Mouse (Mus musculus) brain, adult 2 months (tissue): ENCODE measurements around the gene Agl.
A peak's percentile ranks its signal among the peaks of the same experiment; 100 is the strongest.
"Not testable (repeated sequence)": the region's sequence is repeated elsewhere in the genome, so short reads cannot be mapped to it uniquely, and the experiment has no call there.

Experiments
- DNase-seq: peaks from one replicate; pipeline ENCODE4 v3.0.0; 2011; ENCODE audit warnings: low read depth, low spot score

Agl gene

DNA sequence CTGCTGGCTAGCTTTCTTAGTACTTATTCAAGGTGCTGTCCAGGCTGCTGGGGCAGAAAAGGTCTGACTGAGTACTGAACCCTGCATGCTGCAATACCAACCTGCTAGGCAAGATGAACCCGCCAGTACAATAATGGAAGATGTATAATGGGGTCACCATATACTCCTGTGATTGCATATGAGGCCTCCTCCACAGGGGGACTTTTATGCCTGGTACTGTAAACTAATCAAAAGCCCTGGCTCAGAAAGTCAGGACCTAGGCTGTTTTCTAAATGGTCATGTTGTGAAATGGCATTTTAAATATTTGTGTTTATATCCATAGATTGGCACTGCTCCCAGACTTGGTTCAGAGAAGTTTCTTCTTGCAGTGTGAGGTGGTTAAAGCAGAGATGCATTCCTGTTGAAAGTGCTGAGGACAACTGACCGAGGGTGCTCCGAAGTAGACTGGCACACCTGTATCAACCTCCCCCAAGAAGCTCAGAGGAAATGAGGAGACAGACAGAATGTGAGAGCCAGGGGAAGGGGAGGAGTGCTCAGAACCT, 8.8 kb upstream of the Agl start:
- DNase-seq = no peak

DNA sequence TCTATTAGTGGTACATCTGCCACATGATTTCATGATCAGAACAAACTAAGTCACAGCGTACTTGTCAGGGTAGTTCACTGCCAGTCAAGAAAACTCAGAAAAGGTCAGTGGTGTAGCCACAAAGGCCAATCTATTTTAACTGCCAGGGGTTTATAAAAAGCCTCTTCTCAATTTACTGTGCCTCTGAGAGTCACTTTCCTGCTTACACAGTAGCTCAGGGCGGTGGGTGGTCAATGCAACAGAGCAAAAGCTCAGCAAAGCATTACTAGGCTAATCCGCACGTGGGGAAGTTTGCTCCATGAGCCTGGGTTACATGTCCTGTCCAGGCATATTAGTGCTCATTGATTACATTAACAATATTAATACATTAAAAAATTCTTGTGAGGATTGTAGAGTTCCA, 8.0 kb upstream of the Agl start:
- no peak for DNase-seq

GRCm38 (mm10) chr3:116815305-116815797, 7.4 kb upstream of the Agl start:
- no peak for DNase-seq

GRCm38 (mm10) chr3:116812946-116813345, 5.0 kb upstream of the Agl start:
- DNase-seq = no peak

DNA sequence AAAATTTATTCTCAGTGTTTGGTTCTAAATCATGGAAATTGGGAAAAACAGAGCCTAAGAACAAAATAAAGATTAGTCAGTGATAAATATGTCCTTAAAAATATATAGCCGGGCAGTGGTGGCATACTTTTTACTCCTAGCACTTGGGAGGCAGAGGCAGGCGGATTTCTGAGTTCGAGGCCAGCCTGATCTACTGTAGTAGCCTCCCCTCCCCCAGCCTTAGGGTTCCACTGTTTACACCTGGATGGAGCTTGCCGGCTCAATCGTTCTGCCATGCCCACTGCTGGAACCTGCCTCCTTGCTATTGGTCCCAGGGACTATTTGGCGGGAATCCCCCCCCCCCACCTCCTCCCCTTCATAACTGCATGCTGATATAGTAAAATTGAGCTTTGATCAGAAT, 2.4 kb upstream of the Agl start:
- not testable (repeated sequence) for DNase-seq

DNA sequence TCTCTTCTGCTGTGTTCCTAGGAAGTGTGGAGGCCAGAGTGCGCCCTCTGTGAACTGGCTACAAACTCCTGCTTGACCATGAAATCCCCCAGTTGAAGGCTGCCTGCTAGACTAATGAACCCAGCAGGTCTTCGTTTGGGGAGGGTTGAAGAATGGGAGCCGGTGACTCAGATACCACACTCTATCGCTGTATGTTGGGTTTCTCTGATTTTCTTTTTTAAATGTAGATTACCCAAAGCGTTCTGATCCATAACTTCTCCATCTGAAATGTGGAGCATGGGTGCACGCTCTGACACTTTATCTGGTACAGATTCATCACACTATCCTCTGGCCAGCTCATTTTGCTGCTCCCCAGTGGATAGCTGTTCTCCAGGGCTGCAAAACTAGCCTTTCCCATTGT, 1.3 kb upstream of the Agl start:
- no peak for DNase-seq

DNA sequence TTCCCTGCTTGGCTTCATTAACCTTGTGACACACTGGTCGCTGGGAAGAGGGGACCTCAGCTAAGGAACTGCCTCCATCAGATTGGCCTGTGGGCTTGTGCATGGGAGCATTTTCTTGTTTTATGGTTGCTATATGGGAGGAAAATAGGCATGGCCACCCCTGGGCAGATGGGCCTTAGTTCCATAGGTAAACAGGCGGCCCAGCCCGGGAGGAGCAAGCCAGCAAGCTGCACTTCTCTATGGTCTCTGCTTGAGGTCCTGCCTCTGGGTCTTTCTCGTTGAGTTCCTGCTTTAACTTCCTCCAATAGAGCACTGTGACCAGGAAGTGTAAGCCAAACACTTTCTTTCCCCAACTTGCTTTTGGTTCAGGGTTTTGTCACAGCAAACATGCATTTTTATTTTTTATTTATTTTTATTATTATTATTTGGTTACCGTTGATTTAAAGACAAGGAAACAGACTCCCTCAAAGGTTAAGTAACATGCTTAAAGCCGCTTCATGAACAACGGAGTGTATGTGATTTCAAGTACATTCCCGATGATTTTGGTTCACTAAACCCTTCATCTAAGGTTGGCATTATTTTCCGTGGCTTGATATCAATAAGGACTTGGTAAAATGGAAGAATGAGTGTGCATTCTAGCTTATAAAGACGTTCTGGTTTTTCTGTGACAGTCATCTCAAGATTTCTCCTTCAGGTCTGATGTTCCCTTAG, 696 bp upstream of the Agl start:
- peak; percentile 24 for DNase-seq

DNA sequence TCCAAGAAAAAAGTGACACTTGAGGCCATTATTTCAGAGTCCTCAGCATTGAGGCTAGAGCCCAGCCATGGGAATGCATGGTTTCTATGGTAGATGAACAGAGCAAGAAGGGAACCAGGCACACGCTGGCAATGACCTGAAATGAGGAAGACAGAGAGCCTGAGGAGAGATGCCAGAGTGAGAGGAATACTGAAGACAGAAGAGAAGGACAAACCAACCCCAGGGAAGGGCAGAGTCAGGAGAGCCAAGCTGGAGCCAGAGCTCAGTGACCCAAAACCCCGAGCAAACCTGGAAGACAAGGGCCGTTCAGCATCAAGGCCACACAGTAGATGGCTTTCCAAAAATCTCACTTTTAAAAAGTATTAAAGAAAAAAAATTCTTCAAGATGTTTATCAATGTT, 2.1 kb downstream of the Agl start:
- no peak for DNase-seq

GRCm38 (mm10) chr3:116804746-116805285, 3.1 kb downstream of the Agl start:
- peak; percentile 8 for DNase-seq

DNA sequence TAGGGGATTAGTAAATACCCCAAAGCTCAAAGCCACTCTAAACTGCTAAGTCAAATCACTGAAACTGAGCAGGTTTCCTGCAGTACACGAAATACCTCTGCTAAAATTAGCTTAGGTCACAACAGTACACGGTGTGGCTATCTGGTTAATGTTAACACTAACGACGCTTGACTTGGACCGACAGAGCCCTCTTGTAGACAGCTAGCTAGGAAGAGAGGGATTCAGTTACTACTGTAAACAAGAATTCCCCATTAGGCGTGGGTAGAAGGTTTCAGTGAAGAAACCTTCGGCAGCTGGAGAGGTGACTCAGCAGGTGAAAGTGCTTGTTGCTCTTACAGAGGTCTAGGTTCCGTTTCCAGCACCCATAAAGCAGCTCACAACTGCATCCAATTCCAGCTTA, 6.2 kb downstream of the Agl start:
- no peak for DNase-seq

DNA sequence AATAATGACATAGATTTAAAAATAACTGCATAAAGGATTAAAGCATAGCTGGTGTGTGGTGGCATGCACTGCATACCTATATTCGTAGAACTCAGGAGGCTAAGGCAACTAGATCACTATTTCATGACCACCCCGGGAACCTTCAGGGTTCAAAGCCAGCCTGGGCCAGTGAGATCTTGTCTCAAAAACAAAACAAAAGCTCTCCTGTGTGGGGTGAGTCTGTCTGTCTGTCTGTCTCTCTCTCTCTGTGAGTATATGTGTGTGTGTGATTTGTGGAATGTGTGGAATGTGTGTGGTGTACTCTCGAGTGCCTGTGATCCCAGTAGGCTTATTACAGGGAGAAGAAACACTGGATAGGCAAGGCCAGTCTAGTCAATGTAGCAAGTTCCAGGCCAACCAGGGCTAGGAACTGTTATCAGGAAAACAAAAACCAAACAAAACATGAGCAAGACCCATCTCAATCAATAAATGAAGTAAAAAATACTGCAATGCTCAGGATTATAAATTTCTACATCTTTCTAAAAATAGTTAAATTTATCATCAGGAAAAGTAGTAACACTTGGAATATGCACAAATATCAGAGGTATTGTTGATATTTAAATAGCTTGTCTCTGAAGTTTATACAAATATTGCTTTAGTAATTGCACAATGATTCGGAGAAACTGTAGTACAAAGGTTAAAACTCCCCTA, 9.0 kb downstream of the Agl start:
- DNase-seq = no peak

GRCm38 (mm10) chr3:116788851-116789250, 19.1 kb downstream of the Agl start:
- DNase-seq = no peak

DNA sequence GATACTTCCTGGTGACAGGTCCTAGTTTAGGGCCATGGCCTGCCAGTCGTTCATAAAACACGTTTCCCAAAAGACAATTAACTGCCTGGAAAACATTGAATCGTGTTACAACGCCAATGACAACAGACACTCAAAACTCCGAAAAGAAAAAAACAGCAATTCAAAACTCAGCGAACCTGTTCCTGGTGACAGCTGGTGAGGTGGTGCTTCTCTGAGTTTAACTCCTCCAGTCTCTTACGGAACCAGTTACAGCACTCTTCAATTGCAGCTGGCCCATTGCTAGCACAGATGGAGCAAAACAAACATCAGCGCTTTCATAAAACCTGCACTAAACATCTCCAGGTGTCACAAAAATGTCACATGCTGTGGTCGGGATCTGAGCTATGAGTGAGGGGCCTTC, 21.4 kb downstream of the Agl start:
- DNase-seq = no peak

GRCm38 (mm10) chr3:116785820-116786219, 22.1 kb downstream of the Agl start:
- DNase-seq = no peak

GRCm38 (mm10) chr3:116784811-116785210, 23.2 kb downstream of the Agl start:
- DNase-seq = no peak

DNA sequence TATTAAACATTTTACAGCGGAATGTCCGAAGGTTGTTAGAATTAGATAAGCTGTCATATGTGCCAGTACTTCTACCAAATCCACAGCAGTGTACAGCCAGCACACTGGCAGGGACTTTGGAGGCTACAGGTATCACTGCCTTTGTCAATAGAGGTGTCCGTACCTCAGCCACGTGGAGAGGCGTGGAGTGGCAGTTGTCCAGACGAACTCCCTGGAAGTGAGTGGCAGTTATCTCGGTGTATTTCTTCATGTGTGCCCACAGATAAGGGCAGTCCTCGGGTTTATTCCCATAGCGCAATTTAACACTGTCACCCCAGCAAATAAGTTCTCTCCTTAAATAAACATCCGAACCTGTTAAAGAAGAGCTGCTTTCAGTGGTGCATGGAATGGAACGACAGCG, 23.7 kb downstream of the Agl start:
- DNase-seq = no peak

DNA sequence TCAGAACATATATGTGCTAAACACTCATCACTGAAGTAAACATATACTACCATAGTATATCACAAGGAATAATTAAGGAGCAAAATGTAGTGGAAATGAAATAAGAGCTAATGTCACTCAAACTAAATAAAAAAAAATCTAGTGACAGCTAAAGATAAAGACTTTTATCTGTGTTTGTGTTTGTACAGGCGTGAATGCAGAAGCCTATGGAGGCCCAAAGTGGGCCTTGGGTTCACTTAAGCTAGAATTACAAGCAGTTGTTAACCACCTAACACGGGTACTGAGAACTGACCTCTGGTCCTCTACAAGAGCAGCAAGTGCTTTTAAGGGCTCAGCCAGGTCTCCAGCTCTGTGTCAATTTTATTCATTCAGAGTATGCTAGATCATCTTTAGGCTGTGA, 31.0 kb downstream of the Agl start:
- no peak for DNase-seq

DNA sequence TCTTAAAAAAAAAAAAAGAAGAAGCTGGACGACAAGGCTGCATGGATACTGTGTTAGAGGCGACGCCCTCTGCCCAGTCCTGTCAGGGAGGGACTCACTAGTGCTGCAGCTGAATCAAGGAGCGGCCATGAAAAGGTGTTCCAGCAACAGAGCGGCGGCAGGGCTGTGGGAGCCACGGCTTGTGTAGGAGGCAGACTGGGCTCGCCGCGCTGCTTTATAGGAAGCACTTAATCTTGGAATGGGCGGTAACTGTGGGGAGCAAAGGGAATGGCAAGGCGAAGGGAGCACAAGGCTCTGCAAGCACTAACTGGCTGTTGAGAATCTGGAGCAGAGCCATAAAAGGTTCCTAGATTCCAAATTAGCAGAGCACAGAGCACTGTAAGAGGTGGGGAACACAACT, 34.1 kb downstream of the Agl start:
- DNase-seq = peak; percentile 15

- peak; percentile 30 for DNase-seq
These were observed 36.4 kb downstream of the Agl start for GRCm38 (mm10) chr3:116771597-116771996.

DNA sequence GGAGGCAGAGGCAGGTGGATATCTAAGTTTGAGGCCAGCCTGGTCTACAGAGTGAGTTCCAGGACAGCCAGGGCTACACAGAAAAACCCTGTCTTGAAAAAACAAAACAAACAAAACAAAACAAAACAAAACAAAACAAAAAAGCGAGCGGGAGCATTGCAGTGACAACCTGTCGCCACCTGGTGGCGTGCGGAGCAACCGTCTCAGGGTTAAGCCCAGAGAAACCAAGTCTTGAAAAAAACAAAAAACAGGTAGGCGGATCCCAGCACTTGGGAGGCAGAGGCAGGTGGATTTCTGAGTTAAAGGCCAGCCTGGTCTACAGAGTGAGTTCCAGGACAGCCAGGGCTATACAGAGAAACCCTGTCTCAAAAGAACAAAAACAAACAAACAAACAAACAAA, 41.0 kb downstream of the Agl start:
- not testable (repeated sequence) for DNase-seq

GRCm38 (mm10) chr3:116752818-116753217, 55.1 kb downstream of the Agl start:
- peak; percentile 66 for DNase-seq

- DNase-seq = peak; percentile 69
These were observed 56.6 kb downstream of the Agl start for GRCm38 (mm10) chr3:116751191-116751860.
